Mouse (Mus musculus) telencephalon, adult 2 months (tissue): ENCODE results near the gene Muc5ac.

ENCODE experiments used
- DNase-seq: peaks from one replicate; pipeline ENCODE4 v3.0.0-alpha.2; 2011; ENCODE audit warnings: low read depth, low spot score

The Muc5ac gene

DNA sequence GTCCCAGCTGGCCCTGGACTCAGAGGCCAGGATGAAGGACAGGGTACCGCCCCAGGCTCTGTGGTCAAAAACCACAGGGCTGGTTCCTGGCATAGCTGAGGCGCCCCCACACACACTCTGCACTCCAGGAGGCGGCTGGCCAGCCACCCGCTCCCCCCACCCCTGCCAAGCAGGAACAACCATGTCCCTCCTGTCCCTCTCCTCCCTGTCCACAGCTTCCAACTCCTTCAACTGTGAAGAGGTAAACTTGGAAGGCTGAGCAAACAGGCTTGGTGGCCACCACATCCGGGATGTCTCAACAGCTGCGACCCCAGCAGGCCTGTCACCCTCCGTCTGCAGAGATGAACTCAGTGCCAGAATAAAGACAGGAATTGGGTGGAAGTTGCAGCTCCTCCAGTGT, 47.2 kb downstream of the Muc5ac start:
- DNase-seq: no peak

DNA sequence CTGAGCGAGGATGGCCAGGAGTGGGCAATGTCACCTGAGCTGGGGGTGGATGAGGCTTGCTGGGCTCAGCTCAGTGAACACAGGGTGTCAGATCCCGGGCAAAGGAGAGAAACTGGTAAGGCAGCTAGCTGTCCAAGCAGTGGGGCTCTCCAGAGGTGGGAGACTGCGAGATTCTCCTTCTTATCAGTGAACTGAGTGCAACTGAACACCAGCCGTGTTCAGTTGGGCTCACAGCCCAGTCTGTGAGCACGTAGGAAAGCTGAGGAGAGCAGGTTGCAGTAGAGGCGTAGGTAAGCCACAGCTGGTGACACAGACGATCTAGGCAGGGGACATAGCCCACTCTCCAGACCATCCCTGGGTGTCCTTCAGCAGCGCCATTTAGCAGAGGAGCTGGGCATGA, 47.7 kb downstream of the Muc5ac start:
- DNase-seq: no peak

DNA sequence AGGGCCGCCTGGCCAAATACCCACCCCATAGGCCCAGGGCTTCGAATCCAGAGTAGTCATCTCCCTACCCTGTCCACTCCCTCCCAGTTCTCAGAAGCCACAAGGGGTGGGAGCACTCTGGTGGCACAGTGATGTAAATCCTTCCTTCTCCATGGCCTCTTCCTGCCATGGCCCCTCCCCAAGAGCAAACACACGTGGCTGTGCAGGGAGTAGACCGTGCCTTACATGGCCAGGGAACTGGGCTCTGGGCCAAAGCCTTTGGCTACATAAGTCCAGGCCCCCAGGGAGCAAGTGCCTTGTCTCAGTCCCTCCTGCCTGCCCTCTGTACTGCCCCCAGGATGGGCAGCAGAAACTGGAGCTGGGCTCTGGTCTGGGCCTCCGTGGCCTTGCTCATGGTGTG, 50.0 kb downstream of the Muc5ac start, which contains the start of gene Muc5b:
TSS of gene Muc5b (plus strand) at position 292 of the 400 bp plus-strand sequence.
- DNase-seq: no peak

DNA sequence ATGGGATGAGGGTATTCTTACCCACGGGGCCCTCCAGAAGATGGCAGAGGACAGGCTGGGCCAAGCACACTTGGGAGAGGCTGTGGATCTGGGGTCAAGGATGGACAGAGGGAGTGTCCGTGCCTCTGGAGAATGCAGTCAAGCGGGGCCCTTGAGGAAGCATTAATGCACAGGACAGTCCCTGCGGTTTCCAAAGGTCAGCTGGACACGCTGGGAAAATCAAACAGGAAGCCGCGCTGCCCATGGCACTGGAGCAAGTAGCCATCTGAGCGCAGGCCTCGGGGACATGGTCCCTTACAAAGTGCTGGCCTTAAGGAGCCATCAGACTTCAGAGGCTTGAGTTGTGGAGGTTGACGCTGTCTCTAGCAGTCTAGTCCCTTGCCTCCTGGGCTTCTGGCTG, 51.6 kb downstream of the Muc5ac start:
- DNase-seq: no peak

DNA sequence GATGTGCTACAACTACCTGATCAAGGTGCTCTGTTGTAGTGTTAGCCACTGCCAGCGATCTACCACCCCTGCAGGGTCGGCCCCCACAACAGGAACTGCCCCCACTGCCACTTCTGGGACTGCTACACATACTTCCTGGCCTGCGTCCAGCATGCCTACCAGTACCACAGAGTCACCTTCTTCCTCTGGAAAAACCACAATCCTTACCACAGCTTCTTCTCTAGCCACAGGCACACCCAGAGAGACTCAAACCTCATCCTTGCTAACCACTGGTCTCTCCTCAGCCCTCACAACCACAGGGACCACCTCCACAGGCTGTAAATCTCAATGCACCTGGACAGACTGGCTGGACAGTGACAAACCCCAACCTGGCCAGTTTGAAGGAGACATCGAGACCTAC, 72.3 kb downstream of the Muc5ac start:
- DNase-seq: no peak
